Mouse (Mus musculus) urinary bladder, postnatal 25 days (tissue): ENCODE results near the gene Slc29a2.

ENCODE experiments used
- DNase-seq: peaks from one replicate; pipeline ENCODE4 v3.0.0; 2022; ENCODE audit warnings: low spot score

Gene Slc29a2

GRCm38 (mm10) chr19:5032686-5033085, 9.0 kb downstream of the Slc29a2 start:
- DNase-seq, result no peak

DNA sequence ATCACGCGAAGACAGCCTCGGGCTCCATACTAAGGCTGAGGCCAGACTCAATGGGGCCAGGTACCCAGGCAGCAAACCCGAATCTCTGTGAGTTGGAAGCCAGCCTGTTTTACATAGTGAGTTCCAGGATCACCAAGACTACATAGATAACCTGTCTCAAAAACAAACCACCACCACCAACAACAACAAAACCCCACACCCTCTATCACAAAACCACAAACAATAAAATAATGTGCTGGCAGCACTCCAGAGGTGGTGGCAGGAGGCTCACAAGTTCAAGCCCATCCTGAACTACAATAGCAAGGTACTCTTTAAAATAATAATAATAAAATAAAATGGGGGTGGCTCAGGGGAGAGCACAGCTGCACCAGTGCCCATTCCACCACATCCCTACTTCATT, 12.9 kb downstream of the Slc29a2 start:
- DNase-seq, result no peak

GRCm38 (mm10) chr19:5037678-5038571, 14.3 kb downstream of the Slc29a2 start:
- peak; percentile 64 for DNase-seq

- DNase-seq, result peak; percentile 80
Observed at GRCm38 (mm10) chr19:5038709-5039156, 15.1 kb downstream of the Slc29a2 start, which contains the start of the genes B4gat1 and AC124502.3. Gene B4gat1, plus strand, starts transcription at chr19:5038826. Gene AC124502.3, plus strand, starts transcription at chr19:5038891.

DNA sequence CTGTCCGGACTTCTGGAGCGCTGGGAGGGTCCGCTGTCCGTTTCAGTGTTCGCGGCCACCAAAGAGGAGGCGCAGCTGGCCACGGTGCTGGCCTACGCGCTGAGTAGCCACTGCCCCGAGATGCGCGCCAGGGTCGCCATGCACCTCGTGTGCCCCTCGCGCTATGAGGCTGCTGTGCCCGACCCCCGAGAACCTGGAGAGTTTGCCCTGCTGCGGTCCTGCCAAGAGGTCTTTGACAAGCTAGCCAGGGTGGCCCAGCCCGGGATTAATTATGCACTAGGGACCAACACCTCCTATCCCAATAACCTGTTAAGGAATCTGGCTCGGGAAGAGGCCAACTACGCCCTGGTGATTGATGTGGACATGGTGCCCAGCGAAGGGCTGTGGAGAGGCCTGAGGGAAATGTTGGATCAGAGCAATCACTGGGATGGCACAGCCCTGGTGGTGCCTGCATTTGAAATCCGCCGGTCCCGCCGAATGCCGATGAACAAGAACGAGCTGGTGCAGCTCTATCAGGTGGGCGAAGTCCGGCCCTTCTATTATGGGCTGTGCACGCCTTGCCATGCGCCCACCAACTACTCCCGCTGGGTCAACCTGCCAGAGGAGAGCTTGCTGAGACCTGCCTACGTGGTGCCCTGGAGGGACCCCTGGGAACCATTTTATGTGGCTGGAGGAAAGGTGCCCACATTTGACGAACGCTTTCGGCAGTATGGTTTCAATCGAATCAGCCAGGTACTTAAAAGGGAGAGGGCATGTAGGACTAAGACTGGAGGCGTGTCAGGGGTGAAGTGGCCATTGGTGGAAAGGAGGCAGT, 15.8 kb downstream of the Slc29a2 start:
- DNase-seq, result no peak

- peak; percentile 84 for DNase-seq
Observed at GRCm38 (mm10) chr19:5040862-5041523, 17.3 kb downstream of the Slc29a2 start, which contains the start of gene Brms1. Gene Brms1, plus strand, starts transcription at chr19:5041354.

- DNase-seq, result no peak
Observed at GRCm38 (mm10) chr19:5041588-5041987, 17.9 kb downstream of the Slc29a2 start.

DNA sequence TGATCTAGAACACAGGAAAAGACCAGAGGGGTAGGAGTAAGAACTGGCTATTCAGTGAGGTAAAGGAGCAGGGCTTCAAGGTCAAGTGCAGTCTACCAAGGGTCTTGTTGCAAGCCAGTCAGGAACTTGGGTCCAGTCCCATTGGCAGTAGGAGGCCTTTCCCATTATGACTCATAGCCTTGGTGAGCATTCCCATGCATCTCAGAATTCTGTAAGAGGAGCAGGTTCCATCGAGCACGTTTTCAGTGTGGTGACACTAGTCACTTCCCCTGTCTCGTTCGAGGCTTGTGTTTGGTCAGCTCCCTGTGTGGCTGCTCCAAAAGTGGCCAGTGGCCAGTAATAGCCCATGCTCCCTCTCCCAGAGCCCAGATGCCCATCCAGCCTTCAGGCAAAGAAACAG, 21.9 kb downstream of the Slc29a2 start:
- DNase-seq, result no peak

GRCm38 (mm10) chr19:5048138-5049056, 24.7 kb downstream of the Slc29a2 start:
- no peak for DNase-seq

- DNase-seq, result no peak
Observed at GRCm38 (mm10) chr19:5049325-5049724, 25.7 kb downstream of the Slc29a2 start.

GRCm38 (mm10) chr19:5050047-5050905, 26.6 kb downstream of the Slc29a2 start, which contains the start of gene Rin1:
Gene Rin1, plus strand, starts transcription at chr19:5050481.
- DNase-seq, result peak; percentile 61

DNA sequence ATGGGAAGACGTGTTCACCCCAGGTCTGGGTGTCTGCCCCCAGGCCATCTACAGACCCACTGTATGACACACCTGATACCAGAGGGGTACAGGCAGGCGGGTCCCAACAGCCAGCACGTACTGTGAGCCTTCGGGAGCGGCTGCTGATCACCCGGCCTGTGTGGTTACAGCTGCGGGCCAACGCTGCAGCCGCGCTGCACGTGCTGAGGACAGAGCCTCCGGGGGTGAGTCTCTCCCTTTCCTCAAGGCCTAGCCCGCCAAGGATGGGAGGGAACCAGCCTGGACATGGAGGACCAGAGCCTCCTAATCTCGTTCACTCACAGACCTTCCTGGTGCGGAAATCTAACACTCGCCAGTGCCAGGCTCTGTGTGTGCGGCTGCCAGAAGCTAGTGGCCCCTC, 27.4 kb downstream of the Slc29a2 start:
- no peak for DNase-seq

- DNase-seq, result no peak
Observed at GRCm38 (mm10) chr19:5051515-5051914, 27.9 kb downstream of the Slc29a2 start.

- DNase-seq, result no peak
Observed at GRCm38 (mm10) chr19:5052166-5052822, 28.6 kb downstream of the Slc29a2 start.

- DNase-seq, result no peak
Observed at GRCm38 (mm10) chr19:5052853-5053252, 29.2 kb downstream of the Slc29a2 start.

DNA sequence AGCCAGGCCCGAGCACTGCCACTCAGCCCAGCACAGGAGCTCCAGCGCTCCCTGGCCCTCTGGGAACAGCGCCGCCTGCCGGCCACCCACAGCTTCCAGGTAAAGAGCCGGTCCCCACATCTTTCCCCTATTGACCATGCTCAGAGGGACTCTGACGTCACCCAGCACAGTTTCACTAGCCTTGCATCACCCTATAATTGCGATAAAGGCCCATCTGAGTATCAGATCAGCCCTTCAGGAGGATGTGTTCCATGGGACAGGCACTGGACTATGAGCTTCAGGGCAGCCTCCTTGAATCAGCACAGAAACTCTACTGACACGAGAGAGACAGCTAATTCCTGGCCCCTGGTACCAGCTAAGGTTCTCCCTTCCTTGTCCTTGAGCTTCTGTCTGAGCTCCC, 30.2 kb downstream of the Slc29a2 start:
- peak; percentile 63 for DNase-seq

DNA sequence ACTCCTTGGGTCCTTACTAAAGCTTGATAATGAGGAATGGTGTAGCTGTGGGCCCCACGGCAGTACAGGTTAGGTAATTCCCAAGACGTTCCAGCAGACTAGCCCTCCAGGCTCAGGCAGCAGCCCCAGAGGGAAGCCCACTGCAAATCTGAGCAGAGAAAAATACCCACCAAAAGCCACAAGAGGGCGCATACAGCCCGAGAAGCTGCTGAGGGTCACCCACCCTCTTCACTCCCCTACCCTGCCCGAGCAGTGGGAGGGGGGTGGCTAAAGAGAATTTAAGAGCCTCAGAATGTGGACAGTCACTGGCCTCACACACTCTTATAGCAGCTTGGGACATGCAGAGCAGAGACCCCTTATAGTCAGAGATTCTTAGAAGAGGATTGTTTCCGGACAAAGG, 32.6 kb downstream of the Slc29a2 start:
- DNase-seq, result no peak

DNA sequence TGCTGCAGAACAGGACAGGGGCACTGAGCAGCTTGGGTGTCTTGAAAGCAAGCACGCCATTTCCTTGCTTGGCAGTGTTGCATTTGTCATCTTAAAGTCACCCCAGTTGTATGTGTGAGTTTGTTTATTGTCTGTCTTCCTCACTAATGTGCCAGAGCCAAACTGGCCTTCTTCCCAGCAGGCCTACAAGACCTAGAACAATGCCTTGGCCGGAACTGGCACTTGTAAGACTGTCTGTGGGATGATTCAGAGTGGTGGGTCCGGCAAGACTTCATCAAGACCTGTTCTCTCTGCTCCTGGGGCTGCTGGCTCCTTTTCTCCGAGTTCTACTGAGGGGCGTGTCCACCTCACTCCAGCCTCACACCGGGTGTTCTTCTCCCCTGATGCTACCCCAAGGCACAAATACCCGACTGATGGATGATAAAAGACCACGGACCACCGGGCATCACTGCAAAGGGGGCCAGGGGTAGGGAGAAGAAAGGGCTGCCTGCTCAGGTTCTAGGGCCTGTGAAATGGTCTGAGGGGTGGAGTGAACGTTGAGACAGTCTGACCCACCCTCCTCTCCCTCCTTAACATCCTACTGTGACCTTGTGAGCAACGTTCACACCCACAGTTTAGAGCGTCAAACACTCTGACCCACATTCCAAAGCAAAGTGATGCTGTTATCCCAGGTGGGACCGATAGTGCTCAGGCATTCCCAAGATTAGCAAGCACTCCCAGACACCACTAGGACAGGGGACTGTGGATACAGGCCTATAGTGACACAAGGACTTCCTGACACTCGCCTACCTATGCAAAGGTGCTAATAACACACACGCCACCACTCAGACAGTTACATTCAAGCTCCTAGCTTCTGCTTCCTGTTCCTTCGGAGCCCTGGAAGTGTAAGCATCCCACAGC, 34.5 kb downstream of the Slc29a2 start:
- no peak for DNase-seq
